Mouse (Mus musculus) cerebellum, postnatal 4 days (tissue): Measurements from ENCODE around the gene Zfp872.
"Not testable (repeated sequence)": the region's sequence is repeated elsewhere in the genome, so short reads cannot be mapped to it uniquely, and the experiment has no call there.

ENCODE experiments used
- DNase-seq, 2 experiments: peaks; one replicate each; pipeline ENCODE4 v3.0.0; 2022; ENCODE audit warnings: low spot score in 2 of 2, mixed read lengths in 1 of 2

Zfp872 gene

GRCm38 (mm10) chr9:22188025-22188611 is at the start of gene Zfp872:
Zfp872 (plus strand) TSS chr9:22188090.
- DNase-seq, result peak; percentile 36 to 53

GRCm38 (mm10) chr9:22138480-22138879 is 49.4 kb upstream of the Zfp872 start:
- DNase-seq, result peak in 1 of 2 experiments; percentile 47

GRCm38 (mm10) chr9:22139746-22140145 is 48.1 kb upstream of the Zfp872 start:
- DNase-seq, result no peak

- DNase-seq, result peak; percentile 82 to 91
Measured at GRCm38 (mm10) chr9:22143108-22144037, 44.5 kb upstream of the Zfp872 start.

- DNase-seq, result no peak
Measured at GRCm38 (mm10) chr9:22144304-22144965, 43.5 kb upstream of the Zfp872 start.

GRCm38 (mm10) chr9:22149426-22150248 is 38.3 kb upstream of the Zfp872 start:
- no peak for DNase-seq

- DNase-seq, result not testable (repeated sequence)
Measured at GRCm38 (mm10) chr9:22150249-22150693, 37.6 kb upstream of the Zfp872 start.

GRCm38 (mm10) chr9:22150946-22151345 is 36.9 kb upstream of the Zfp872 start:
- DNase-seq, result no peak

- no peak for DNase-seq
Measured at GRCm38 (mm10) chr9:22153810-22154209, 34.1 kb upstream of the Zfp872 start.

- DNase-seq, result peak in 1 of 2 experiments; percentile 72
Measured at GRCm38 (mm10) chr9:22155614-22156013, 32.3 kb upstream of the Zfp872 start.

- peak; percentile 97 to 99 for DNase-seq
Measured at GRCm38 (mm10) chr9:22156497-22157245, 31.2 kb upstream of the Zfp872 start, which contains the start of gene Pigyl. Pigyl (plus strand) TSS chr9:22156846.

- no peak for DNase-seq
Measured at GRCm38 (mm10) chr9:22157516-22158265, 30.2 kb upstream of the Zfp872 start.

GRCm38 (mm10) chr9:22161299-22161698 is 26.6 kb upstream of the Zfp872 start:
- no peak for DNase-seq

GRCm38 (mm10) chr9:22162305-22162704 is 25.6 kb upstream of the Zfp872 start:
- no peak for DNase-seq

GRCm38 (mm10) chr9:22162912-22163311 is 25.0 kb upstream of the Zfp872 start:
- no peak for DNase-seq

- peak in 1 of 2 experiments; percentile 38 for DNase-seq
Measured at GRCm38 (mm10) chr9:22164711-22165668, 22.9 kb upstream of the Zfp872 start.

GRCm38 (mm10) chr9:22165964-22166363 is 21.9 kb upstream of the Zfp872 start:
- DNase-seq, result no peak

GRCm38 (mm10) chr9:22166686-22167085 is 21.2 kb upstream of the Zfp872 start:
- no peak for DNase-seq

GRCm38 (mm10) chr9:22167751-22168150 is 20.1 kb upstream of the Zfp872 start:
- no peak for DNase-seq
